Mouse (Mus musculus): ENCODE measurements around the gene Glrx5.

- TF ChIP-seq CTCF (conservative IDR thresholded peaks at IDR 0.05; ENCODE audit: low read length) (no peak), NANOG (IDR thresholded peaks at IDR 0.05; ENCODE audit: borderline replicate concordance, low read length) (no peak)
Measured at GRCm38 (mm10) chr12:105004956-105005714, 27.4 kb upstream of the Glrx5 start.

All from E14TG2a.4 (cell line).